Mouse (Mus musculus): ENCODE results near the gene Ciao2a. TPM values are rescaled to one million over a fixed set of nuclear protein-coding genes. Genes with fewer than 3 reads are reported as not detected.

Ciao2a gene
- polyA plus RNA-seq, 1 experiment, result 18.2 TPM

GRCm38 (mm10) chr9:66088411-66088810 lies 38.0 kb upstream of the Ciao2a start:
- Histone ChIP-seq H3K27ac (ENCODE audit: control insufficient read depth, insufficient read depth, low read depth, low read length) (peak overlapping the region; percentile 69), H3K27me3 (ENCODE audit: control insufficient read depth, insufficient read depth, low read length) (no peaks in the 10 kb centered on the region), H3K4me1 (ENCODE audit: control insufficient read depth, insufficient read depth, low read length) (no peaks in the 10 kb centered on the region; the same call in 1 of the 2 replicates), H3K4me3 (ENCODE audit: control insufficient read depth, low read depth, low read length) (peak overlapping the region; percentile 16), H3K36me3 (ENCODE audit: control insufficient read depth, insufficient read depth, low read length) (peaks cover 1% of the 10 kb centered on the region; the same call in 1 of the 2 replicates)
- TF ChIP-seq CTCF (IDR thresholded peaks at IDR 0.05; ENCODE audit: control insufficient read depth, insufficient read depth, insufficient replicate concordance, low read depth, low read length) (peak; percentile 56; the same call in 1 of the 2 replicates), POLR2A (IDR thresholded peaks at IDR 0.05; ENCODE audit: control insufficient read depth, low read depth, low read length) (no peak)

DNA sequence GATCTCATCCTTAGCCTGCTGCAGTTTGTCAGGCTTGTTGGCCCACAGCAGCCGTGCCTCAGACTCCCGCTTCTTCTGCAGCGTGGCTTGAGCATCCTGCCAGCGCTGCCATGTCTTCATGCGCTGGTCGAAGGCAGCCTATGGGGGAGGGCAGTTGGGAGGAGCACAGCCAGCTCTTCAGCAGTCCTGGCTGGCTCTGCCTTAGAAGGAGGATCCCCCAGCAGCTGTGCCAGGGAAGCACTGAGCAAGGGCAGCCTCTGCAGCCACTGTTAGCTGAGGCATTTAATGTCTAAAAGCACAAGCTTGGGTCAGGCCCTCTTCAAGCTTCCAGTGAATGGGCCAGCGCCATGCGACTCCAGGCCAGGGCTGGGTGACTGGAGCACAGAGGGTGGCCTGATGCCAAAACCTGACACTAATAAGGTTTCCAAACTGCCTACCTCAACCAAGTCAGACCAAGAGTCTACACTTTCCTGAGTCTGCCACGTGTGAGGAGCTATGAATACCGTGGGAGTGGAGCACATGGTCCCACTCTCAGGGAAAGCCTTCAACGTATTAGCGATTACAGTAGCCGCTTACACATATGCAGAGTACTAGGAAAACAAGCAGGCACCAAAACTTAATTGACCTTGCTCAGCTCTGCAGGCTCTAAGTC lies 35.7 kb upstream of the Ciao2a start:
- Histone ChIP-seq H3K36me3 (ENCODE audit: control insufficient read depth, insufficient read depth, low read length) (peaks cover 3% of the 10 kb centered on the region), H3K27ac (ENCODE audit: control insufficient read depth, insufficient read depth, low read depth, low read length) (no peak overlapping the region)

GRCm38 (mm10) chr9:66091327-66092231 lies 34.8 kb upstream of the Ciao2a start:
- H3K36me3 ChIP-seq (ENCODE audit: control insufficient read depth, insufficient read depth, low read length), result peaks cover 3% of the 10 kb centered on the region
- no peak overlapping the region for H3K27ac ChIP-seq (ENCODE audit: control insufficient read depth, insufficient read depth, low read depth, low read length)
- H3K27me3 ChIP-seq (ENCODE audit: control insufficient read depth, insufficient read depth, low read length), result no peaks in the 10 kb centered on the region
- H3K4me1 ChIP-seq (ENCODE audit: control insufficient read depth, insufficient read depth, low read length), result no peaks in the 10 kb centered on the region; the same call in 1 of the 2 replicates
- H3K4me3 ChIP-seq (ENCODE audit: control insufficient read depth, low read depth, low read length), result no peak overlapping the region
- TF ChIP-seq CTCF (IDR thresholded peaks at IDR 0.05; ENCODE audit: control insufficient read depth, insufficient read depth, insufficient replicate concordance, low read depth, low read length) (no peak), POLR2A (IDR thresholded peaks at IDR 0.05; ENCODE audit: control insufficient read depth, low read depth, low read length) (no peak)

More for the DNA sequence above, 35.7 kb upstream of the Ciao2a start:
- H3K4me1 ChIP-seq (ENCODE audit: control insufficient read depth, insufficient read depth, low read length), result no peaks in the 10 kb centered on the region; the same call in 1 of the 2 replicates
- TF ChIP-seq CTCF (IDR thresholded peaks at IDR 0.05; ENCODE audit: control insufficient read depth, insufficient read depth, insufficient replicate concordance, low read depth, low read length), result no peak
- TF ChIP-seq POLR2A (IDR thresholded peaks at IDR 0.05; ENCODE audit: control insufficient read depth, low read depth, low read length), result no peak
- H3K27me3 ChIP-seq (ENCODE audit: control insufficient read depth, insufficient read depth, low read length), result no peaks in the 10 kb centered on the region
- no peak overlapping the region for H3K4me3 ChIP-seq (ENCODE audit: control insufficient read depth, low read depth, low read length)

DNA sequence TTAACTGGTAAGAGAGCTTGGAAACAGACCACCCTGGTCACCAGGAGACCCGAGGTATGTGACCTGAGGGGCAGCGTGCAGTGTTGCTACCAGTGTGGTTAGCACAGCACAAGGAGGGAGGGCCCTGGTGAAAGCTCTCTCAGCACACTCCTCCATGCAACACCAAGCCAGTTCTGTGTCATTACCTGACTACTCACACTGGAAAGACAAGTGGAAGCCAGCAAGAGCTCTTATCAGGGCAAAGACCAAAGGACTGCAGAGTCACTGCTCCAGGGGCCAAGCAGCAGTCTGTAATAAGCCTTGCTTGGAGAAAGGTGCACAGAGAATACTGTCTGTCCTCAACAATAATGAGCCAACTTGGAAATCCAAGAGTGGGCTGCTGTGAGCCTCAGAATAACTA lies 33.7 kb upstream of the Ciao2a start:
- TF ChIP-seq POLR2A (IDR thresholded peaks at IDR 0.05; ENCODE audit: control insufficient read depth, low read depth, low read length) (no peak), CTCF (IDR thresholded peaks at IDR 0.05; ENCODE audit: control insufficient read depth, insufficient read depth, insufficient replicate concordance, low read depth, low read length) (no peak)
- H3K4me3 ChIP-seq (ENCODE audit: control insufficient read depth, low read depth, low read length), result no peak overlapping the region
- H3K27ac ChIP-seq (ENCODE audit: control insufficient read depth, insufficient read depth, low read depth, low read length), result no peak overlapping the region
- H3K27me3 ChIP-seq (ENCODE audit: control insufficient read depth, insufficient read depth, low read length), result no peaks in the 10 kb centered on the region
- peaks cover 5% of the 10 kb centered on the region for H3K36me3 ChIP-seq (ENCODE audit: control insufficient read depth, insufficient read depth, low read length)
- no peaks in the 10 kb centered on the region; the same call in 1 of the 2 replicates for H3K4me1 ChIP-seq (ENCODE audit: control insufficient read depth, insufficient read depth, low read length)

- Histone ChIP-seq H3K4me1 (ENCODE audit: control insufficient read depth, insufficient read depth, low read length) (no peaks in the 10 kb centered on the region), H3K27me3 (ENCODE audit: control insufficient read depth, insufficient read depth, low read length) (no peaks in the 10 kb centered on the region), H3K36me3 (ENCODE audit: control insufficient read depth, insufficient read depth, low read length) (peaks cover 5% of the 10 kb centered on the region), H3K27ac (ENCODE audit: control insufficient read depth, insufficient read depth, low read depth, low read length) (no peak overlapping the region), H3K4me3 (ENCODE audit: control insufficient read depth, low read depth, low read length) (no peak overlapping the region)
- TF ChIP-seq POLR2A (IDR thresholded peaks at IDR 0.05; ENCODE audit: control insufficient read depth, low read depth, low read length) (no peak), CTCF (IDR thresholded peaks at IDR 0.05; ENCODE audit: control insufficient read depth, insufficient read depth, insufficient replicate concordance, low read depth, low read length) (no peak)
Measured at GRCm38 (mm10) chr9:66101577-66101976, 24.8 kb upstream of the Ciao2a start.

DNA sequence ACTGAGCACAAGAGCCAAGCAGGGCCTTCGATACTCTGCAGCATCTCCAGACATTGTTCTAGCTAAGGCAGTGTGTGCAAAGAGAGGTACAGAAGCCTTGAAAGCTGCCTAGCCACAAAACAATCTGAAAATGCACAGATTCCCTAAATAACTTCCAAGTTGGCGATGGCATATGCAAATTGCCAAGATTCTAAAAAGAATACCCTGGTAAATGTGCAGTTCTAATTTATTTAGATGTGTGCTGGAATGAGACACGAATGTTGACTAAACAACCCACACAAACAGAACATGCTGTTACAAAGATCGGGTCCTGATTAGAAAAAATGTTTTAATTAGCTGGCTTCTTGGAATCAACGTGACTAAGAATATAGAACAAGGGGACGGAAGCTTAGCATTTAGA lies 23.7 kb upstream of the Ciao2a start:
- no peaks in the 10 kb centered on the region for H3K4me1 ChIP-seq (ENCODE audit: control insufficient read depth, insufficient read depth, low read length)
- H3K36me3 ChIP-seq (ENCODE audit: control insufficient read depth, insufficient read depth, low read length), result peaks cover 2% of the 10 kb centered on the region
- no peak overlapping the region for H3K4me3 ChIP-seq (ENCODE audit: control insufficient read depth, low read depth, low read length)
- no peak overlapping the region for H3K27ac ChIP-seq (ENCODE audit: control insufficient read depth, insufficient read depth, low read depth, low read length)
- TF ChIP-seq CTCF (IDR thresholded peaks at IDR 0.05; ENCODE audit: control insufficient read depth, insufficient read depth, insufficient replicate concordance, low read depth, low read length) (no peak), POLR2A (IDR thresholded peaks at IDR 0.05; ENCODE audit: control insufficient read depth, low read depth, low read length) (no peak)
- H3K27me3 ChIP-seq (ENCODE audit: control insufficient read depth, insufficient read depth, low read length), result no peaks in the 10 kb centered on the region

- H3K4me3 ChIP-seq (ENCODE audit: control insufficient read depth, low read depth, low read length), result no peak overlapping the region
- peaks cover 2% of the 10 kb centered on the region for H3K36me3 ChIP-seq (ENCODE audit: control insufficient read depth, insufficient read depth, low read length)
- H3K27me3 ChIP-seq (ENCODE audit: control insufficient read depth, insufficient read depth, low read length), result no peaks in the 10 kb centered on the region
Measured at GRCm38 (mm10) chr9:66104601-66105000, 21.8 kb upstream of the Ciao2a start.

More at GRCm38 (mm10) chr9:66104601-66105000, 21.8 kb upstream of the Ciao2a start:
- Histone ChIP-seq H3K27ac (ENCODE audit: control insufficient read depth, insufficient read depth, low read depth, low read length) (no peak overlapping the region), H3K4me1 (ENCODE audit: control insufficient read depth, insufficient read depth, low read length) (no peaks in the 10 kb centered on the region)
- no peak for TF ChIP-seq CTCF (IDR thresholded peaks at IDR 0.05; ENCODE audit: control insufficient read depth, insufficient read depth, insufficient replicate concordance, low read depth, low read length)
- TF ChIP-seq POLR2A (IDR thresholded peaks at IDR 0.05; ENCODE audit: control insufficient read depth, low read depth, low read length), result no peak

All from testis, adult 2 months (tissue).